Mouse (Mus musculus) MEL (cell line): ENCODE measurements at regions not wholly inside any gene's neighbourhood (a gene's known extent, or its start where the extent isn't known, plus 50 kb on each side); places are given as distances from the start of the nearest gene placed in this dataset.

Source experiments
- DNase-seq: peaks from one replicate; pipeline ENCODE4 v3.0.0; 2011; ENCODE audit warnings: low read depth, low spot score
- H3K27ac ChIP-seq: 2 replicates; pipeline ENCODE4 v1.5.1; 2012; ENCODE audit warnings: low read depth, mild to moderate bottlenecking, control low read depth, low read length, moderate library complexity; ENCODE audit not compliant: control insufficient read depth
- H3K27me3 ChIP-seq, 2 experiments: fragments of 150-350 bp in 1 of 2; sonication (generic) in 1 of 2; 2 replicates each; pipeline ENCODE4 v1.6.1; 2012; ENCODE audit warnings: low read length in 2 of 2, mild to moderate bottlenecking in 2 of 2, improper control_type of control experiment in 1 of 2, moderate library complexity in 1 of 2; ENCODE audit not compliant: insufficient read depth in 2 of 2, control insufficient read depth in 1 of 2
- H3K36me3 ChIP-seq, 2 experiments: 2 replicates each; pipeline ENCODE4 v1.6.1; 2012 to 2014; ENCODE audit warnings: low read length in 2 of 2, improper control_type of control experiment in 1 of 2, inconsistent platforms in 1 of 2, mild to moderate bottlenecking in 1 of 2; ENCODE audit not compliant: insufficient read depth in 2 of 2, control insufficient read depth in 1 of 2
- H3K4me1 ChIP-seq, 2 experiments: fragments of 150-350 bp in 1 of 2; sonication (generic) in 1 of 2; 2 replicates each; pipeline ENCODE4 v1.6.1; 2012; ENCODE audit warnings: low read length in 2 of 2, improper control_type of control experiment in 1 of 2, mild to moderate bottlenecking in 1 of 2; ENCODE audit not compliant: insufficient read depth in 2 of 2, control insufficient read depth in 1 of 2
- H3K4me3 ChIP-seq, 2 experiments: fragments of 150-350 bp in 1 of 2; sonication (generic) in 1 of 2; 2 replicates each; pipeline ENCODE4 v1.5.1; 2012; ENCODE audit warnings: low read depth in 2 of 2, low read length in 2 of 2, mild to moderate bottlenecking in 2 of 2, moderate library complexity in 2 of 2, control low read depth in 1 of 2, improper control_type of control experiment in 1 of 2; ENCODE audit not compliant: control insufficient read depth in 1 of 2, insufficient read depth in 1 of 2
- H3K79me2 ChIP-seq: 2 replicates; pipeline ENCODE4 v1.6.1; 2012; ENCODE audit warnings: mild to moderate bottlenecking, low read length, moderate library complexity; ENCODE audit not compliant: control insufficient read depth, poor library complexity, insufficient read depth
- H3K9ac ChIP-seq: 2 replicates; pipeline ENCODE4 v1.6.1; 2012; ENCODE audit warnings: low read depth, mild to moderate bottlenecking, control low read depth, low read length, moderate library complexity; ENCODE audit not compliant: control insufficient read depth, poor library complexity, severe bottlenecking
- H3K9me3 ChIP-seq: fragments of 150-350 bp; sonication (generic); replicated peaks from 2 replicates; pipeline ENCODE4 v1.6.1; 2012; ENCODE audit warnings: mild to moderate bottlenecking, low read length, improper control_type of control experiment, moderate library complexity; ENCODE audit not compliant: insufficient read depth
- BHLHE40 ChIP-seq: IDR thresholded peaks from 2 replicates; pipeline ENCODE4 v1.6.1; 2012; ENCODE audit warnings: low read depth, mild to moderate bottlenecking, inconsistent platforms, low read length, improper control_type of control experiment, borderline replicate concordance
- ELF1 ChIP-seq: IDR thresholded peaks from 2 replicates; pipeline ENCODE4 v1.6.1; 2014; ENCODE audit warnings: low read depth, mild to moderate bottlenecking, inconsistent platforms, low read length, improper control_type of control experiment, moderate library complexity
- GATA1 ChIP-seq: IDR thresholded peaks from 2 replicates; pipeline ENCODE4 v1.6.1; 2011; ENCODE audit warnings: low read depth, low read length, improper control_type of control experiment
- MAFK ChIP-seq: IDR thresholded peaks from 2 replicates; pipeline ENCODE4 v1.6.1; 2011; ENCODE audit warnings: low read depth, mild to moderate bottlenecking, low read length, improper control_type of control experiment, borderline replicate concordance
- MAX ChIP-seq: IDR thresholded peaks from 2 replicates; pipeline ENCODE4 v1.6.1; 2011; ENCODE audit warnings: low read length, improper control_type of control experiment
- MXI1 ChIP-seq: IDR thresholded peaks from 2 replicates; pipeline ENCODE4 v1.6.1; 2011; ENCODE audit warnings: mild to moderate bottlenecking, low read depth, low read length, improper control_type of control experiment
- MYC ChIP-seq: IDR thresholded peaks from 2 replicates; pipeline ENCODE4 v1.6.1; 2011; ENCODE audit warnings: low read depth, mild to moderate bottlenecking, low read length, improper control_type of control experiment, moderate library complexity
- NELFE ChIP-seq: IDR thresholded peaks from 2 replicates; pipeline ENCODE4 v1.6.1; 2011; ENCODE audit warnings: low read depth, low read length, improper control_type of control experiment
- NRF1 ChIP-seq: IDR thresholded peaks from 2 replicates; pipeline ENCODE4 v1.6.1; 2014; ENCODE audit warnings: low read depth, mild to moderate bottlenecking, inconsistent platforms, low read length, improper control_type of control experiment, moderate library complexity; ENCODE audit not compliant: poor library complexity, insufficient read depth, severe bottlenecking
- RAD21 ChIP-seq: IDR thresholded peaks from 2 replicates; pipeline ENCODE4 v1.6.1; 2011; ENCODE audit warnings: mild to moderate bottlenecking, low read depth, low read length, improper control_type of control experiment
- TCF12 ChIP-seq: IDR thresholded peaks from 2 replicates; pipeline ENCODE4 v1.6.1; 2014; ENCODE audit warnings: low read depth, mild to moderate bottlenecking, inconsistent platforms, low read length, improper control_type of control experiment, moderate library complexity
- ZC3H11A ChIP-seq: IDR thresholded peaks from 2 replicates; pipeline ENCODE4 v1.6.1; 2012; ENCODE audit warnings: low read depth, mild to moderate bottlenecking, inconsistent platforms, low read length, improper control_type of control experiment
- ZMIZ1 ChIP-seq: IDR thresholded peaks from 2 replicates; pipeline ENCODE4 v1.6.1; 2012; ENCODE audit warnings: low read depth, mild to moderate bottlenecking, inconsistent platforms, low read length, improper control_type of control experiment, moderate library complexity

DNA sequence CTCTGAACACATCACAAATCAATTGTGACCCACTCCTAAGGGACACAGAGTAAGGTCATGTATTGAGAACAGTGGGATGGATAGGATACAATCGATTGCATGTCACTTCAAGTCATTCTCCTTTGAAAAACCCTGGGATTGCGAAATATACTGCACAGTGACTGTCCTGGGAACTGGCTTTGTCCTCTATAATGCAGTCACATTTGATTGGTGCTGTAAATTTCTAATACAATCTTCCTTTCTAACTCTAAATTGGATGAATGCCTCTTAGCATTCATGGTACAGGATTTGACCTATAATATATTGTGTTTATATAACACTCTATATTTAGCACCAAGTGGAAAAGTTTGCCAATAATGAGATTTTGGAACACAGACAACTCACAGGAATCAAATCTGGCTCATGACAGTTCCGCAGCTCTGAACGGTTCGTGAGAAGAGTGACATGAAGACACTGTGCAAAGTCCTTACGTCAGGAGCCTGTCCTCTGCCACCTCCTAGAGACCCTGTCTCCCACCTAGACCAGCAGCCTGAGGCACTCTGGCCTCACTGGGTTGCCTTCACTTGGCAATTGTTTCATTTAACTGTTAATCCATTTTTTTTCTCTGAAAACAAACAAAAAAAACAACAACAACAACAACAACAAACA lies 2024.0 kb downstream of the A830018L16Rik start:
- H3K9ac ChIP-seq: no peak overlapping the region
- no peaks in the 10 kb centered on the region for H3K36me3 ChIP-seq
- no peak for DNase-seq
- H3K4me1 ChIP-seq: no peaks in the 10 kb centered on the region
- no peak for TF ChIP-seq BHLHE40
- TF ChIP-seq ZMIZ1: no peak
- no peak for TF ChIP-seq ZC3H11A
- TF ChIP-seq GATA1: no peak
- TF ChIP-seq RAD21: no peak
- TF ChIP-seq ELF1: no peak
- no peak for TF ChIP-seq NRF1
- no peak for TF ChIP-seq MXI1
- TF ChIP-seq MAX: no peak
- no peak for TF ChIP-seq NELFE
- TF ChIP-seq MYC: no peak
- TF ChIP-seq MAFK: no peak
- no peaks in the 10 kb centered on the region for H3K9me3 ChIP-seq
- peaks cover 6 to 9% of the 10 kb centered on the region in 2 experiments for H3K27me3 ChIP-seq
- no peak overlapping the region for H3K4me3 ChIP-seq
- H3K27ac ChIP-seq: no peak overlapping the region
- H3K79me2 ChIP-seq: no peaks in the 10 kb centered on the region

DNA sequence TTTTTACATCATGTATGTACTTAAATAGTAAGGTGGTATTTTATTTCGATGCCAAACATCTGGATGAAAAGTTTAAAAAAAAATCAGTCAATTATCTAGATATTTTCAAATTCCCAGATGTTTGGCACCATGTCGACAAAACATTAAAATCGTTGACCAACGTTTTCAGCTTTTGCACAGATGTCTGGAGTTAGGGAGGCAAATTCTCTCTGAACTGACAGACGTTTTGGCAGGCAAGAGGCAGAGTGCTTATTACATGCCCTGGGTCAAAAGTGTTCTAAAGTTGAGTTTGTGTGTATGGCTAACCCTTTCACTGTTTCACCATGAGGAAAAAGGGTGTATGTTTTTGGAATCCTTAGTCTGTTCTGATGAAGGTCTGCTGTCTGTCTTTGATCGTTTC lies 2028.5 kb downstream of the A830018L16Rik start:
- Histone ChIP-seq H3K9ac (no peak overlapping the region), H3K27ac (no peak overlapping the region), H3K4me3 (no peak overlapping the region), H3K27me3 (peaks cover 6 to 9% of the 10 kb centered on the region in 2 experiments), H3K9me3 (no peaks in the 10 kb centered on the region), H3K36me3 (no peaks in the 10 kb centered on the region), H3K4me1 (no peaks in the 10 kb centered on the region), H3K79me2 (no peaks in the 10 kb centered on the region)
- no peak for DNase-seq
- no peak for TF ChIP-seq GATA1

DNA sequence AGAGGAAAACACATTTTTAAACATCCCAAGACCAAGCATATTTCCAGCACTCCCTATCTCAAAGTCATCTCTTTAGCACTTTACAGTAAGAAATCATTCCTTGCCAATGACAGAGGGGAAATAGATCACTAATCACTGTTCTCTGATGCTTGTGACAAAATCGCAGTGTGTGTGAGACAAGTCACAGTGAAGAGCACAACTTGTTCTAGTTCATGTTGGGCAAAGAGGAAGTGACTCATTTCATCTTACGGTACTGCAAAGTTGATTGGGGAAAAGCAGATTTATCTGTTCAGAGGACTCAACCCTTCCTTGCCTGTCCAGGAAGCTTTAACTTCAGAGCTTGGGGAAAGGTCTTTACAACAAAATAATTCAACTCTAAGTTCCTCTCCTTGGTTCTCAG lies 2040.6 kb downstream of the A830018L16Rik start:
- TF ChIP-seq GATA1 (0 out of 2 replicates have a peak, but pooled peaks have one; percentile 10), TCF12 (no peak)
- TF ChIP-seq, all 39 proteins: peak for 1
- no peaks in the 10 kb centered on the region for H3K79me2 ChIP-seq
- no peaks in the 10 kb centered on the region for H3K4me1 ChIP-seq
- H3K9ac ChIP-seq: no peak overlapping the region
- H3K27ac ChIP-seq: no peak overlapping the region
- no peak overlapping the region for H3K4me3 ChIP-seq
- no peaks in the 10 kb centered on the region; a peak in 1 of 4 replicates for H3K27me3 ChIP-seq
- DNase-seq: peak; percentile 33
- no peaks in the 10 kb centered on the region for H3K36me3 ChIP-seq
- H3K9me3 ChIP-seq: no peaks in the 10 kb centered on the region
